Mouse (Mus musculus): ENCODE results near the gene Ralgps1. TPM values are rescaled to one million over a fixed set of nuclear protein-coding genes. Genes with fewer than 3 reads are reported as not detected.
A peak's percentile ranks its signal among the peaks of the same experiment; 100 is the strongest.

The Ralgps1 gene
- polyA plus RNA-seq, 1 experiment = 0.47 TPM

- TF ChIP-seq CEBPB (IDR thresholded peaks at IDR 0.05; ENCODE audit: low read depth) = no peak
- TF ChIP-seq MAX (IDR thresholded peaks at IDR 0.05) = no peak
- TF ChIP-seq MYOD1 (IDR thresholded peaks at IDR 0.05; ENCODE audit: control insufficient read depth, insufficient read length, low read depth) = no peak
- TF ChIP-seq CTCF (IDR thresholded peaks at IDR 0.05; ENCODE audit: control insufficient read depth, insufficient read depth, insufficient read length) = no peak
- no peak for TF ChIP-seq MYOG (IDR thresholded peaks at IDR 0.05; ENCODE audit: control insufficient read depth, extremely low read depth, insufficient read length)
- TF ChIP-seq USF1 (IDR thresholded peaks at IDR 0.05; ENCODE audit: low read depth) = no peak
- no peak for TF ChIP-seq FOSL1 (IDR thresholded peaks at IDR 0.05; ENCODE audit: insufficient read depth, low read length, poor library complexity, severe bottlenecking)
- H3K27me3 ChIP-seq (ENCODE audit: control insufficient read depth, insufficient read depth, insufficient read length) = no peaks in the 10 kb centered on the region
- H3K79me2 ChIP-seq (ENCODE audit: control insufficient read depth, insufficient read depth) = no peaks in the 10 kb centered on the region
- no peaks in the 10 kb centered on the region for H3K36me3 ChIP-seq (ENCODE audit: control insufficient read depth, insufficient read depth)
- H3K79me3 ChIP-seq (ENCODE audit: low read depth) = no peaks in the 10 kb centered on the region
- H3ac ChIP-seq (ENCODE audit: control insufficient read depth, insufficient read length, low read depth) = no peak overlapping the region
- no peak overlapping the region for H3K4me3 ChIP-seq (ENCODE audit: insufficient read depth, poor library complexity, severe bottlenecking)
Observed at GRCm38 (mm10) chr2:33393951-33394635, 22.8 kb upstream of the Ralgps1 start.

GRCm38 (mm10) chr2:33393021-33393420, 21.7 kb upstream of the Ralgps1 start:
- no peaks in the 10 kb centered on the region for H3K36me3 ChIP-seq (ENCODE audit: control insufficient read depth, insufficient read depth)
- TF ChIP-seq CEBPB (IDR thresholded peaks at IDR 0.05; ENCODE audit: low read depth) = no peak
- no peak for TF ChIP-seq USF1 (IDR thresholded peaks at IDR 0.05; ENCODE audit: low read depth)
- no peak for TF ChIP-seq MYOG (IDR thresholded peaks at IDR 0.05; ENCODE audit: control insufficient read depth, extremely low read depth, insufficient read length)
- TF ChIP-seq MYOD1 (IDR thresholded peaks at IDR 0.05; ENCODE audit: control insufficient read depth, insufficient read length, low read depth) = no peak
- no peak for TF ChIP-seq CTCF (IDR thresholded peaks at IDR 0.05; ENCODE audit: control insufficient read depth, insufficient read depth, insufficient read length)
- H3ac ChIP-seq (ENCODE audit: control insufficient read depth, insufficient read length, low read depth) = no peak overlapping the region
- no peaks in the 10 kb centered on the region for H3K27me3 ChIP-seq (ENCODE audit: control insufficient read depth, insufficient read depth, insufficient read length)
- no peaks in the 10 kb centered on the region for H3K79me3 ChIP-seq (ENCODE audit: low read depth)
- H3K4me3 ChIP-seq (ENCODE audit: insufficient read depth, poor library complexity, severe bottlenecking) = no peak overlapping the region
- no peaks in the 10 kb centered on the region for H3K79me2 ChIP-seq (ENCODE audit: control insufficient read depth, insufficient read depth)

- no peak overlapping the region for H3ac ChIP-seq (ENCODE audit: control insufficient read depth, insufficient read length, low read depth)
- TF ChIP-seq FOSL1 (IDR thresholded peaks at IDR 0.05; ENCODE audit: insufficient read depth, low read length, poor library complexity, severe bottlenecking) (no peak), CEBPB (IDR thresholded peaks at IDR 0.05; ENCODE audit: low read depth) (no peak), MAX (IDR thresholded peaks at IDR 0.05) (no peak), MYOD1 (IDR thresholded peaks at IDR 0.05; ENCODE audit: control insufficient read depth, insufficient read length, low read depth) (no peak), MYOG (IDR thresholded peaks at IDR 0.05; ENCODE audit: control insufficient read depth, extremely low read depth, insufficient read length) (no peak), CTCF (IDR thresholded peaks at IDR 0.05; ENCODE audit: control insufficient read depth, insufficient read depth, insufficient read length) (no peak), USF1 (IDR thresholded peaks at IDR 0.05; ENCODE audit: low read depth) (no peak)
- no peaks in the 10 kb centered on the region for H3K79me3 ChIP-seq (ENCODE audit: low read depth)
- H3K4me3 ChIP-seq (ENCODE audit: insufficient read depth, poor library complexity, severe bottlenecking) = peak overlapping the region; percentile 11
- H3K79me2 ChIP-seq (ENCODE audit: control insufficient read depth, insufficient read depth) = no peaks in the 10 kb centered on the region
- H3K36me3 ChIP-seq (ENCODE audit: control insufficient read depth, insufficient read depth) = no peaks in the 10 kb centered on the region
- H3K27me3 ChIP-seq (ENCODE audit: control insufficient read depth, insufficient read depth, insufficient read length) = no peaks in the 10 kb centered on the region
Observed at GRCm38 (mm10) chr2:33371648-33372408, 542 bp upstream of the Ralgps1 start.

GRCm38 (mm10) chr2:33370276-33370776, 960 bp downstream of the Ralgps1 start:
- H3K27me3 ChIP-seq (ENCODE audit: control insufficient read depth, insufficient read depth, insufficient read length) = no peaks in the 10 kb centered on the region
- H3K4me3 ChIP-seq (ENCODE audit: insufficient read depth, poor library complexity, severe bottlenecking) = peak overlapping the region; percentile 32
- H3K36me3 ChIP-seq (ENCODE audit: control insufficient read depth, insufficient read depth) = no peaks in the 10 kb centered on the region
- TF ChIP-seq MAX (IDR thresholded peaks at IDR 0.05) (no peak), FOSL1 (IDR thresholded peaks at IDR 0.05; ENCODE audit: insufficient read depth, low read length, poor library complexity, severe bottlenecking) (no peak), MYOD1 (IDR thresholded peaks at IDR 0.05; ENCODE audit: control insufficient read depth, insufficient read length, low read depth) (no peak)
- no peaks in the 10 kb centered on the region for H3K79me3 ChIP-seq (ENCODE audit: low read depth)
- H3K79me2 ChIP-seq (ENCODE audit: control insufficient read depth, insufficient read depth) = no peaks in the 10 kb centered on the region
- peak overlapping the region; percentile 35 for H3ac ChIP-seq (ENCODE audit: control insufficient read depth, insufficient read length, low read depth)

- no peak for TF ChIP-seq MYOD1 (IDR thresholded peaks at IDR 0.05; ENCODE audit: control insufficient read depth, insufficient read length, low read depth)
- no peak for TF ChIP-seq USF1 (IDR thresholded peaks at IDR 0.05; ENCODE audit: low read depth)
- no peak for TF ChIP-seq MAX (IDR thresholded peaks at IDR 0.05)
- TF ChIP-seq CTCF (IDR thresholded peaks at IDR 0.05; ENCODE audit: control insufficient read depth, insufficient read depth, insufficient read length) = no peak
- TF ChIP-seq MYOG (IDR thresholded peaks at IDR 0.05; ENCODE audit: control insufficient read depth, extremely low read depth, insufficient read length) = no peak
- TF ChIP-seq CEBPB (IDR thresholded peaks at IDR 0.05; ENCODE audit: low read depth) = no peak
- TF ChIP-seq FOSL1 (IDR thresholded peaks at IDR 0.05; ENCODE audit: insufficient read depth, low read length, poor library complexity, severe bottlenecking) = no peak
- H3ac ChIP-seq (ENCODE audit: control insufficient read depth, insufficient read length, low read depth) = no peak overlapping the region
Observed at GRCm38 (mm10) chr2:33369453-33369852, 1.8 kb downstream of the Ralgps1 start.

More at GRCm38 (mm10) chr2:33369453-33369852, 1.8 kb downstream of the Ralgps1 start:
- no peak overlapping the region for H3K4me3 ChIP-seq (ENCODE audit: insufficient read depth, poor library complexity, severe bottlenecking)
- no peaks in the 10 kb centered on the region for H3K79me3 ChIP-seq (ENCODE audit: low read depth)
- no peaks in the 10 kb centered on the region for H3K79me2 ChIP-seq (ENCODE audit: control insufficient read depth, insufficient read depth)
- H3K36me3 ChIP-seq (ENCODE audit: control insufficient read depth, insufficient read depth) = no peaks in the 10 kb centered on the region
- H3K27me3 ChIP-seq (ENCODE audit: control insufficient read depth, insufficient read depth, insufficient read length) = no peaks in the 10 kb centered on the region
